Mouse (Mus musculus) thymus, postnatal 36 days (tissue): ENCODE results near the gene Ceacam2.
"Not testable (repeated sequence)": the region's sequence is repeated elsewhere in the genome, so short reads cannot be mapped to it uniquely, and the experiment has no call there.

Experiments
- DNase-seq, 2 experiments: peaks; one replicate each; pipeline ENCODE4 v3.0.0; 2022; ENCODE audit warnings: mixed read lengths in 2 of 2

Gene Ceacam2

DNA sequence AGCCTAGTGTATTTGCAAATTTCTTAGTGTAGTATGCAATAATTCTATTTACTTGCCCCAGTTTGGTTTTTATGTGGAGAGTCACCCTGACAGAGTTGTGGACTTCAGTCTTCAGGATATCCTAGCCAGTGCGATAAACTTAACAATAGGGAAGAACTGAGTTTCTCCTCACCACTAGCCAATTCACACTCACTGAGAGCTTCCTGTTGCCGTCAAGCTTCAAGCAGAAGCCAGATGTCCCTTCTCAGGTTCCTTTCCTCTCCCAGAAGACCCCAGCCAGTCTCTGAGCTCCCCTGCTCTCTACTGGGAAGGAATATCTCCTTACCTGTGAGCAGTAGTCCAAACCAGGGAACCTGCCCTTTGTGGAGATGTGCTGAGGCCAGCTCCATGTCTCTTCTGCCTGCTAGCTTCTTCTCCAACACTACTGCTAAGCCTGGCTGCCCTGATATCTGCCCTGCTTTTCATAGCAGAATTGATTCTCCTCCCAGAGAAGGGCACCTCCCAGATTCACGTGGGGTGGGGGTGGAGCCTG, at the start of gene Ceacam2:
Gene Ceacam2 (minus strand): TSS at position 482 of the 532 bp plus-strand sequence.
- DNase-seq = not testable (repeated sequence)

DNA sequence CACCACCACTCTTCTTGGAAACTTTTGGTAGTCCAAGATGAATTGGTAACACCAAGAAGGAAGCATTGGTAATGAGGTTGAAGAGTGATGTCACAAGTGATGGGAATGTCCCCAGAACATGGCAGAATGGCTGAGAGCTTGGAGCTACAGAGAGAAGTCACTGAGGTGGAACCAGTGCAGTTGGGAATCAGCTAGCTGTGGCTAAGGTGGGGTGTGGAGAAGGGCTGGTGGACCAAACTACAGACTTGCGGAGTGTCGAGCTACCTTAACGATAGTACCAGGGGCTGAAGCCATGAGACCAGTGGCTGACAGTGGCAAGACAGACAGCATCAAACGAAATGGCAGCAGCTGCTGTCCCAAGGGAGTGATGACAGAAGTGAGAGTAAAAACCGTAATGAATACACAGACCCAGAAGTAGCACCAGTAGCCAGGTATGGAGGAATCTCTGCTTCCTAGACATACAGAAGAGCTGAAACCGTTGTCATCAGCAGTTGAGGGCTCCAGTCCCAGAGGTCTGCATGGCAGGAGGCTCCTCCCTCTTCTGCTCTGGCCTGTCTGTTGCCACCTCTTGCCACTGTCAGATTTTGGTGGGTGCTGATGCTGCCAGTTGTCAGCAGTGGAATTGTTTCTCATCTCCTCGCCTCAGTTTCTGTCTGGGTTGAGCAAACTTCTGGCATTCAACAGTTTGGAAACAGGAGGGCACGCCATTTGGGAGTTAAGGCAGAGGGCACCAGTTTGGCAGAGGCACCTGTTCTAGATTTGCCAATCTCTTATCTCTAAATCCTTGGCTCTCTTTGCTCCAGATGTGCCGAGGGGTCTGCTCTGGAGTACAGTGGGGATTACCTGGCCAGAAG, 45.9 kb upstream of the Ceacam2 start:
- DNase-seq = no peak

DNA sequence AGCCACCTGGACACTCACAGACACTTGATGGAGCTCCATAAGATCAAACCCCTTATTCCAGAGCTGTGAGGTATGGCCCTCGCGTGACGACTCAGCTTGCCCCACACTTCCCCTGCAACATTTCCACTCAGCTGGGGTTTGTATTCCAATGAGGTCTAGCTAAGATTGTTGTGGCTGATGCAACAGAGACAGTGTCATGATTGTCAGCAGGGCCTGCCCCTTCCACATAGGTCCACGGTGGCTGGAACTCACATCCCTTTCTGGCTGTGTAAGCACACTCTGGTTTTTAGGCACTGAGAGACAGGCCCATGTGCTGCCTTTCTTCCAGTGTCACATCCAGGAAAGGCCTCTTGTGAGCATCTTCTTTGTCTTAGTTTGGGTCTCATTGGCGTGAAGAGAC, 45.0 kb upstream of the Ceacam2 start:
- DNase-seq = no peak

DNA sequence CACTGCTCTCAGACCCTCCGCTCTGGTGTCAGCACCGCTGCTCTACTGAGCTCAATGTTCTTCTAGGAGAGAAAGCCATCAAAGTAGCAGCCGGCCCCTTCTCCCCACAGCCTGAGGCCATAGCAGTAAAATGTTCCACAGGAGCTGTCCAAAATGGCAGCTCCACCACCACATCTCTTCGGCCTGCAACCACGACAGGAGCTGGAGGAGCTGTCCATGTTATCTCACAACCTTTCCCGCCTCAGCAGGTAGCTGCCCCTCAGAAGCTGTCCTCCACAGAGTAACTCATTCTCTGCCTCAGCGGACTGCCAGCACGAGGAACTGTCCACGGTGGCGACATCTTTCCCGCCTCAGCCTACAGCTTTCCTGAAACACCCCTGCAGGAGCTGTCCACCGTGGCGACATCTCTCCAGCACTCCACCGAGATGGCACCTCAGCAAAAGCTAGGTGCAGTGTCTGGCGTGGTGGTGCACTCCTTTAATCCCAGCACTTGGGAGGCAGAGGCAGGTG, 42.7 kb upstream of the Ceacam2 start:
- no peak for DNase-seq

DNA sequence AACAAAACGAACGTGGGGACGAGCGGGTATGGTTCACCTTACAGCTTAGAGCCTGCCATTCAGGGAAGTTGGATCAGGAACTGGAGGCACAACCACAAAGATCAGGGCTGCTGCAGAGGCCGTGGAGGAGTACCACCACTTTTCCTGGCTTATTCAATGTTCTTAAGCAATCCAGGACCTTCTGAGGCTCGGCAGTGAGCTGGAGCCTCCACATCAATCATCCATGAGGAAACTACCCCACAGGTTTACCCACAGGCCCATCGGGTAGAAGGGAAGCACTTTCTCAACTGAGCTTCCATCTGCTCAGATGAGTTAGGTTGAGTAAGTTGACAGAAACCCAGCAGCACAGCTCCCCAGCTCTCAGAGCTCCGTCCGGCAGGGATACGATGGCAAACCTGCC, 39.8 kb upstream of the Ceacam2 start:
- DNase-seq = no peak

DNA sequence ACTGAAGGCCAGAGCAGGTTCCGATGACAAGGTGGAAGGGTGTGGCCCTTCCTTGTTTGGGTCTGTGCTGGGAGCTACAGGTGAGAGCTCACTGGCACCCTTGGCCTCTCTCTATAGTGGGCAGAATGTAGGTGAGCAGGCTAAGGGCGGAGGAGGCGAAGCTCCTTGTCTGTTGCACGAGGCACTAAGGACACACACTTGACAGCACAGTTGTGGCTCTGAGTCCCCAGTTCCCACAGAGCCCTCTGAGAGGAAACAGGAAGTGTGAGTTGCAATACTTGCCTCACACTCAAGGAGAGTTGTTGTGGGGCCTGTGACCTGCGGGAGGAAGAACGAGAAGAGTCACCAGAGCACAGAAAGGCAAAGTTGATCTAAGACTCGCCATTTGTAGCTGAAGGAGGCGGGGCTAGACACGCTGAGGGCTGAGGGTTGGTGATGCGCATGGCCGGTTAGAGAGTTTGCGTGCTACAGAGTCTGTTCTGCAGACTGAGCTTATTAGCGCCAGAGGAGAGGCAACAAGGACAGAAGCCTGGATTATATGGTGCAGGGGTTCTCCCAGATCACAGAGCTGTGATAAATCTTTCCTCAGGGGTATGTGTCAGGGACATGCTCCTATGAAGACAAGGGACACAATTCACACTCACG, 37.3 kb upstream of the Ceacam2 start:
- peak; percentile 29 to 40 for DNase-seq

DNA sequence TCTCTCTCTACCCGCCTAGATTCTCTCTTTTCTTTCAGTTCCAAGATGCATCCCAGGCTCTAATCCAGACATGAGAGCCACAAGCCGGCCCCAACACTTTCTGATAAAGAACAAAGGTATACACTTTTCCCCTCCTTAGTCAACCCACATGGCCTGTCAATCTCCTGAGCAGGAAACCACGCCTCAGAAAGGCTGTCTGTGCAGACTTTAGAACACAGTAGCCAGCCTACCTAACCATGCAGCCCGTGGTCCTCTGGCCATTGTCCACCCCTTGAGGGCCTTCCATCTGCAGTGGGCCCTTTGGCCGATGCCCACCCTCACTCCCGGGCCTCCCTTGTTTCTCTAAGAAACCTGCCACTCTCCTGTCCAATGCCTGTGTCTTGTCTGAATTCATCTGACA, 36.7 kb upstream of the Ceacam2 start:
- peak; percentile 41 to 42 for DNase-seq

DNA sequence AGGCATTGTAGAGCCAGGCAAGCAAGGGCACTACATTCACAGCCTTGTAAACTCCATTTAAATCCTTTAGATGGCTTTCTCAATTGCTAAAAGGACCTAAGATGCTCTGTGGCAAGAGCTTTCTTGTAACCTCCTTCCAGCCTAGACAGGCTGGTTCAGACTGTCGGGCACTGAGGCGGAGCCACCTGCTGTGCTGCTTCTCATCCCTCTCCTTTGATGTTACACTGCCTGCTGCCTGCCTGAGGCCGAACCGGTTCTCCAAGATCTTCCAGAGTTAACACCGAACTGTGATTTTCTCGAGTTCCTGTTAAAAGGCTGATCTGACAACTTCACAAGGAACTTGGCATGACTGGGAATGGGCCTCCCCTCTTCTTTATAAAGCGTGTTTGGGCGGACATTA, 36.2 kb upstream of the Ceacam2 start:
- peak; percentile 40 to 55 for DNase-seq

DNA sequence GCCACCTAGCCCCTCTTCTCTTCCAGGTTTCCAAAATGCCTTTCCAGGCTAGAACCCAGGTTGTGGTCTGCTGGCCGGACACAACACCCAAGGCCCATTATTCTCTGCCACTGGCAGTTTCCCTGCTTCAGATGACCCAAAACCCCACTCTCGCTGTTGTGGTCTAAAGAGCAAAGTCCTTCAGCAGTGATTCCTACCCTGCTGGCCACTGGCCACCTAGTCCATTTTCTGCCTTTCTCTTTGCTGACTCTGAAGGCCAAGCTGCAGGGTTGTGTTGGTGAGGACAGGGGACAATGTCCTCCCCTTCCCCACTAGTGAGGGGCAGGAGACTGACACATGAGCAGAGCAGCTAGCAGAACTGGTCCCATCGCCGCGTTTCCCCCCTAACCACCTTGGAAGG, 35.4 kb upstream of the Ceacam2 start:
- no peak for DNase-seq

DNA sequence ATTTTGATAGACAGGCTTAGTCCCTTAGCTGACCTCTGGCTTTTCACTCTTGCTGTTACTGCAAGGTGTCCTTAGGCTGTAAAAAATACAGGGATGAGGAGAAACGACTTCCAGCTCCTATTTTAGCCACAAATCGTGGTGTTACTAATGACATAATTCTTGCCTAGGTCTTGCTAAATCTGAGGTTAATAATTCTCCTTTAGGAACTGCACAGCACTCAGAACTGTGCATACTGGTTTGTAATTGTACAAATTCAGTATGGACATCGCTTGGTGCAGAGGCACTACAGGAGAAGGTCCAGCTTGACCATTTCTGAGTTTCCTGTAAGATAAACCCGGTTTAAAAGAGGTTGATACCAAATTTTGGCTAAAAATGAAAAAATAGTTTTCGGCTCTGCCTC, 34.1 kb upstream of the Ceacam2 start:
- DNase-seq = not testable (repeated sequence)

DNA sequence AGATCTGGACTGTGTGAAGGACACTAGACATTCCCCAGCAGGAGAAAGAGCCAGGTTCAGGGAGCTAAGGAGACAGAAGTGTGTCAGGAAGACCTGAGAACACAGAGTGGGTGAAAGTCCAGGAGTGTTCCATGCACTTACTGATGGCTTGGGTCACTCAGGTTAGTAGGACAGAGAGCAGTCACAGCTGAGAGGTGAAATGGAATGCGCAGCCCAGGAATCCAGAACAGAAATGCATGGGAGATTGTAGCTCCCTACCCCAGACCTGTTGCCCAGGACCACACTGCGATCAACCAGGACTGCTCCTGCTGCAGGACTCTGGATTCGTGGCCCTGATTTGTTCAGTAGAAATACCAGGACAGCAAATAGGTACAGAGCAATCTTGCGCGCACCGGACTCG, 29.1 kb upstream of the Ceacam2 start:
- no peak for DNase-seq

DNA sequence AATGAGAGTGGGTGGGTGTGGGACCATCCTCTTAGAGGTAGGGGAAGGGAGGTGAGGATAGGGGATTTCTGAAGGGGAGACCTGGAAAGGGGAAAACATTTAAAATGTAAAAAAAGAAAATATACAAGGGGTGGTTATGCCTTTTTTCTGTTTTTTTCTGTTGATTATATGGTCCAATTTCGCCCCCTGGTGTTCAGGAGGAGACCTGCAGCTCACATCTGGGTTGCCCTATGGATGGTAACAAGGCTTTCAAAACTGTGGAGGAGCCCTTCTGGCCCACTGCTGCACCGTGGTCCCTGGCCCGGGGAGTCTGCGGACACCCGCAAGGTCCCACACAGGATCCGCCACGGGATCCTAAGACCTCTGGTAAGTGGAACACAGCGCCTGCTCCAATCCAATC, 1.8 kb upstream of the Ceacam2 start:
- DNase-seq = peak; percentile 16 to 18

DNA sequence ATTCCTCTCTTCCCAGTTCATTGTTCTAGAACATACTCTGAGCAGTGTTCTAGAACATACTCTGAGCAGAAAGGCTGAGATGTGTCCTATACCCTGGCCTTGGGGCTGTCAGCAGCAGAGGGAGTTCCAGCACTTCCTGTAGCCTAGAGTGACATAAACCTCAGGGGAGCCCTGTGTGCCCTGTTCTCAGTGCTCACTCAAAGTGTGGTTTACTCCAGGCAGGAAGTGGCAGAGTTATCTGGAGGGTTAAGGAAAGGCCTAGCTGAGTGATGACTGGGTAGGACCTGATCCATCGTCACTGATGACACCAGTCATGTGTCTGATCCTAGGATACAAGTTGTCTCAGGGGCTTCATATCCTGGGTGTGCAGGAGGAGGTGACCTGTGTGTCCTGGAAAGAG, 297 bp upstream of the Ceacam2 start:
- peak; percentile 8 to 25 for DNase-seq

DNA sequence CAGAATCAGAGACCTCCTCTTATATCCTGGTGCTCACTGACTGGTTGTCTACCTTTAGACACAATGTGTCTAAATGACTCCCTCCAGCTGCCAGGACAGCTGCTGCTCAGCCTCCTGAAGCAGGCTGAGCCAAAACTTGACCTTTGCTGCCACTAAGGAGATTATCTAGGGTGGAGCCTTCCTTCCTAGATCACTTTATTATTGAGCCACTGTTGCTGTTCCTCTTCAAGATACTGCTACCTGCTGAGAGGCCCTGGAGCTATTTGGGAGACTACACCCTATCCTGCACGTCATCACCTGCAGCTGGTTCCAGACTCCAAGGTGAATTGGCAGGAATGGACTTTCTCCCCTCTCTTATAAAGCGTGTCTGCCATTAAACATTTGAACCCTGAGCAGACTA, 8.8 kb downstream of the Ceacam2 start:
- no peak for DNase-seq

DNA sequence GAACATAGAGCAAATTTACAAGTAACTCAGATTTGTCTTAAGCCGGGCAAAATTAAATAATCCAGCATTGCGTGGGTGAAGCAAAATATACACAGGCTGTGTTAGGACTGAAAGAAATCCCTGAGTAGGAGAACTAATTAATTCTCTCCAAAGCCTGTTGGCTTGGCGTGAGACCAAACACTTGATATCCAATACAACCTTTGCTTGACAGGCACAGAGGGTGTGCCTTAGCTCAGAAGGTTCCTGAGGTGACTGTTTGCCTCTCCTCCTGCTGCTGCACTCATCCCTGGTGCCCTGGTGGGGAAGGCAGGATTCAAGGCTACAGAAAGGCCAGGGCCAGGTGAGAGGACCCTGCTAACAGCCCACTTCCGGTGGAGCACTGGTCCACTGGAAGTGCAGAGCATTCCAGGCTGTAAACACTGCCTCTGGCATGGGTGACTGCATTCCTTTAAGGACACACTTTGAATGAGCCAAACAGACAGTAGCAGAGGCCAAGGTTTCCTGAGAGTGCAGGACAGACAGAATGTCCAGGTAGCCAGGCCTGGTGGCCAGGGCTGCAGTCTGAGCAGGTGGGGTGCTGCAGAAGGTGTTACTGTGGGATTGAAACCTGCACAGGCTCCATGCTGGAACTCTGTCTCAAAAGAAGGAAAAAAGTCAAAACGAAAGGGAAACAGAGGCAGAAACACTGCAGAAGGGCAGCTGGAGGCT, 23.4 kb downstream of the Ceacam2 start:
- not testable (repeated sequence) for DNase-seq

DNA sequence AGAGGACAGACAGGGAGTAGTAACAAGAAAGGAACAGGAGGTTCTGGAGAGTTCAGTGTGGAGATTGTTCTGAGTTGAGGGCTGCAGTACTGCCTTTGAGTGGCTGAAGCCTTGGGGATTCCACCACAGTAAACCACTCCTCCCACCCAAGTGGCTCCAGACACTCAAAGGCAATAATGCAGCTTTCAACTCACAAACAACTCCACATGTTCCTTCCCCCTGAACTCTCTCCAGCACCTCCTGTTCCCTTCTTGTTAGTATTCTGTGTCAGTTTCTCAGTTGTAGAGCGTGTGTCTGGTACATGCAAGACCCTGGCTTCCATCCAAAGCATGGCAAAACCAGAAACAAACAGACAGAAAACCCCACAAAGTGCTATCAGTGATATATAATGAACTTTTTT, 24.0 kb downstream of the Ceacam2 start:
- DNase-seq = not testable (repeated sequence)

DNA sequence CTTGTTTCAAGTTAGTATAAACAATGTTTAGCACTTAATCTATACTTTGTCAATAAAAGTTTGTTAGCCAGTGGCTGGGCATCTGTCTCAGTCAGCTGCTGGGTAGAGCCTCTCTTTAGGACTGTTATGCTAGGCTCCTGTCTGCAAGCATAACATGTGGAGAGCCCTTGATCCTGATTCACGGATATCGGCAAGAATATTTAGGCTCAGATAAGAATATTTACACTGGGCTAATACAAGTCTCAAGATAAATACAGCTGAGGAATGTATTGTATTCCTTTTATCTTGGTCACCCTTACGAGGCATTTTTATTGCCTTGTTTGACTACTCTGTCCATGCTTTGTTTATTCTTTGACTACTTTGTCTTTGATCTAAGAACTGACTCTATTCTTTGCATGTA, 29.7 kb downstream of the Ceacam2 start:
- no peak for DNase-seq

DNA sequence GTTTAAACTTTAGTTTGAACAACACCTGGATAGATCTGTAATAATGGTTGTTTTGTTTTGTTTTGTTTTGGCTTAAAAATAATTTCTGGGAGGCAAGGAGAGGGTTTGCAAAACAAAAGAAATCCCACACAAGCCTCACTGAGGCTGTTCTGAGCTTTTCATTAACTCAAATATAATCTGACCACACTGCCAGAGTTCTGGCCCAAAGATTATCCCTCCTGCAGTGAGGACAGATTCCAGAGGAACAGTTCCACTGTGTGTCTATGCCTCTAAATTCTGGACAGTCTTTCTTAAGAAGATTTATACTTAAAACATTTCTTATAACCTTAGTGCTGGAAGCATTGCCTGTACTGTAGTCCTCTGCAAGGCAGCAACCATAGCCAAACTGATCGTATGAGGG, 45.0 kb downstream of the Ceacam2 start:
- DNase-seq = no peak

DNA sequence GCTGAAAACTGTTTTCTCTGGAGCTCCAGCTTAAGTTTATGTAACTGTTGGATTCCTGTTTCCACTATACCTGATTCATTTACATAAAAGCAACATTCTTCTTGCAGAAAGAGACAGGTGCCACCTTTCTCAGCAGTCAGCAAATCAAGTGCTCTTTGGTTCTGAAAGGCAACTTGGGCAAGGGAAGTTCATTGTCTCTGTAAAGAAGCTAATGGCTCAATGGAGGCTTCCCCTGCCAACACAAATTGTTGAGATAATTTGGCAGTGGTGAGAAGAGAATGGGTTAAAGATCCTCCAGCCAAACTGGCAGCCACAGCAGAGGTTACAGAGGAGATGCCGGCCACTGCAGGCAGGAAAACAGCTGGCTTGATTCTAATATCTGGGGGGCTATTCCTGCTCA, 49.0 kb downstream of the Ceacam2 start:
- not testable (repeated sequence) for DNase-seq

DNA sequence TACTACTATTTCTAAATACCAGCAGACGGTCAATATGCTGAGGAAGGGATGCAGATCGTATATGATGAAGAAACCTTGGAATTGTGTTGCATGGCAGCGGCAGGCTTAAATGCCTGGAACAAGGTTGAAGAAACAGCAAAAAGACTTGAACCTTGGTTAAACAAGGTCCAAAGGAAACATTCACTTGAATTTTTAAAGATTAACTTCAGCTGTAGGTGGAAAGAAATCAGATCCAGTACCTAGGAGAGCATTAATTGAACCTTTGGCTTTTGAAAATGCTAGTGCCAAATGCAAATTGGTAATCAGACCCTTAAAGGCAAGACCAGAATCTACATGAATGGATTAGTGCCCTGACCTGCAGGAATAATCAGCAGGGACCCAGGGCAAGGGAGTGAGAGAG, 50.3 kb downstream of the Ceacam2 start:
- DNase-seq = not testable (repeated sequence)

DNA sequence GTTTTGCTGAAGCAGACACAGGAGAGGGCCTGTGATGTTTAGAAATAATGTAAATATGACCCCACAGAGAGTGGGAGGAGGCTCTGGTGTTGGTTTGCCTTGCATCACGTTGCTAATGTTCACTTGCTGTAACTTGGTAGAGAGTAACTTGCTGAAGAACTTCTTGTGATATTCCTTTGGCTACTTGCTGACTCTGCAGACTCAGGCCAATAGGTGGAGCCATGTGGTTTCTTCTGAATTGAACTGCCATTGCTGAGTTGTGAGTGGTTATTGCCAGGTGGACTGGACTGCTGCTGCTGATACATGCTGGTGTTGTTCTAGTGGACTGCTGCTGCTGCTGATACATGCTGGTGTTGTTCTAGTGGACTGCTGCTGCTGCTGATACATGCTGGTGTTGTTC, 53.5 kb downstream of the Ceacam2 start:
- peak; percentile 12 to 13 for DNase-seq

DNA sequence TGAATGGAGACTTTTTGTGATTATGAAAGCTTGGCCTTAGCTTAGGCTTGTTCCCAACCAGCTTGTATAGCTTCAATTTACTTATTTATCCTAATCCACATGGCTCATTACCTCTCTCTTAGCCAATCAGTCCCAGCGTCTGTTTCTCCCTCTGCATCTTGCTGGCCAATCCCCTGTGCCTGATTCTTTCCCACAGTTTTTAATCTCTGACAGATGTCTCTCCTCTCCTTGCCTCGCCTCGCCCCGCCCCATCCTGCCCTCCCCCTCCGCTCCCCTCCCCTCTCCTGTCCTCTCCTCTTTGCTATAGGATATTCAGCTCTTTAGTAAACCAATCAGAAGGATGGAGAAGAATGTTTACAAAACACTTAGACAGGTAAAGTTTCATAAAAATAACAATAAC, 54.6 kb downstream of the Ceacam2 start:
- no peak for DNase-seq

DNA sequence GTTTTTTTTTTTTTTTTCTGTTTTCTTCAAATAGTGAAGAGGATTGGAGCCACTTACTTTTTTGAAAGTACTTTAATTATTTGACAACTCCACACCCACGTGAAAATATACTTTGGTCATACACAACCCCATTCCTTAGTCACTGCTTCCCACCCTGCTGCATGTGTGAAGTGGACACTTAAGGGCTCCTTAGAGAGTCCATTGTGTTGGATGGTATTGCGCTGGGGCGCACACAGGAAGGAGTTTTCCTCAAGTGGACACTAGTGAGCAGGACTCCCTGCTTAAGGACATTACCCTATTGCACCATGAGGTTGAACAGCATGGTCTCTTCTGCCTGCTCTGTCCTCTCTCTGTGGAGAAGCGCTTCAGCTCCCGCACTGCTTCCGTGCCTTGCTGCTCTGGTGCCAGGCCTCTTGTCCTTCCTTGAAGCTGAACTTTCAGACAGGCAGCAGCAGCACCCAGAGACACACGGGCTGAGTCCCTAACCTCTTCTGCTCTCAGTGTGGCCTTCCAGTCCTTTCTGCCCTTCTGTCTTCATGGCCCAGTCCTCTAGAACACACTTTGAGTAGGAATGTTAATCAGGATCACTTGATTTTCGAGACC, 56.4 kb downstream of the Ceacam2 start:
- no peak for DNase-seq
